Mouse (Mus musculus) telencephalon, adult 2 months (tissue): ENCODE results near the gene Aph1a.
A peak's percentile ranks its signal among the peaks of the same experiment; 100 is the strongest.
"Not testable (repeated sequence)": the region's sequence is repeated elsewhere in the genome, so short reads cannot be mapped to it uniquely, and the experiment has no call there.

ENCODE experiments used
- DNase-seq: peaks from one replicate; pipeline ENCODE4 v3.0.0-alpha.2; 2011; ENCODE audit warnings: low read depth, low spot score

Aph1a gene

DNA sequence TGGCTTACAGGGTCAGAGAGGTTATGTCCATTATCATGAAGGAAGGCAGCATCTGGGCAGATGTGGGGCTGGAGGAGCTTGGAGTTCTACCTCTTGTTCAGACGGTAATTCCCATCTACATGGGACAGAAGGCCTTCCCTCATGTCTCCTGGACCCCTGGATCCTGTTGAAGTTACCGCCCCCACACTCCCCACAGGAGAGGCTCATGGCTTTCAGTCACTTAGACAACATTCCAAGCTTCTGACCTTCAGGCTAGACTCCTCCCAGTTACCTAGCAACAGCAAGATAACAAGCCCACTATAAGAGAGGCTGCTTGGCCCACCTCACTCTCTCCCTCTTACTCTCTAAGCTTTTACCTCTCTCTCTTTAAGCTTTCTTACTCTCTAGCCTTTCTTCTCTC, 26.8 kb downstream of the Aph1a start:
- DNase-seq: not testable (repeated sequence)

DNA sequence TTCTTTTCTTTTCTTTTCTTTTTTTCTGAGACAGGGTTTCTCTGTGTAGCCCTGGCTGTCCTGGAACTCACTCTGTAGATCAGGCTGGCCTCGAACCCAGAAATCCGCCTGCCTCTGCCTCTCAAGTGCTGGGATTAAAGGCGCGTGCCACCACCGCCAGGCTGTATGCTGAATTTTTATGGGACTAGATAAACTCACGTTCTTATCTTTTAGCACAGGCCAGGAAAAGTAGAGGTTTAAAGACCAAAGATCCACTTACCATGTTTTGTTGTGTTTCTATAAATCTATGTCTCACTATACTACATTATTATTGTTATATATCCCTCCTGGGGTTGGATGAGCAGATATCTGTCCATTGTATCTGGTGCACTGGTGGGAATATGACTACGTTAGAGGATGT, 29.7 kb downstream of the Aph1a start:
- DNase-seq: not testable (repeated sequence)

DNA sequence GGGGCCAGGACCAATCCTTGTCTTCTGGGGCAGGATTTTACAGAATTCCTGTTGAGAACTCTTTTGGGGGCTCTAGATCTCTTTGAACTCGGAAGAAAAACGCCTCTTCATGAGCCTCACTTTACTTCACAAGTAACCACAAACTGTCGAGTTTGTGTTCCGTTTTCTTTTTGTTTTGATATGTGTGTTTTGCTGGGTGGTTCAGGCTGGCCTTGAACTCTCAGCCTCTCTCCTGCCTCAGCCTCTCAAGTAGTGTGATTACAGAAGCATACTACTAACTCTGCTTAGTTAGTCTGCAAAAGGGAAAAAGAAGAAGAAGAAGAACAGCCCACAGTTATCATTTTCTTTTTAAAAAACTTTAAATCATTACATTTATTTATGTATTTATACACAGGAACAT, 30.4 kb downstream of the Aph1a start:
- no peak for DNase-seq

DNA sequence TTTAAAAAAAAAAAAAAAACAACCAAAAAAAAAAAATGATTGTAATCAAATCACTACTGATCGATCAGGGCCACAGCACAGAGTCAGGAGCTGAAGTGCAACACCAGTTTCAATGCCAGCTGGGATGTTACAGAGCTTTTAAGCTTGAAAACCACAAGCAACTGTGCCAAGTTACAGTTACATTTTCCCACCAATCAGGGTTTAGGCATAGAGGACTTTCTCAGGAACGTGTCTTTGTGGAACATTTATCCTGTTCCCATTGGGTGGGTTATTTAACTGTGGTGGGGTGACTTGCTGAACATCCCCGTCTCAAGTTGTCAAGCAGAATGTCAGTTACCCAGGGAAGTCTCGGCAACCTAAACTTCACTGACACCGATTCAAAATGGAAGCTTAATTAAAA, 31.3 kb downstream of the Aph1a start:
- DNase-seq: no peak

DNA sequence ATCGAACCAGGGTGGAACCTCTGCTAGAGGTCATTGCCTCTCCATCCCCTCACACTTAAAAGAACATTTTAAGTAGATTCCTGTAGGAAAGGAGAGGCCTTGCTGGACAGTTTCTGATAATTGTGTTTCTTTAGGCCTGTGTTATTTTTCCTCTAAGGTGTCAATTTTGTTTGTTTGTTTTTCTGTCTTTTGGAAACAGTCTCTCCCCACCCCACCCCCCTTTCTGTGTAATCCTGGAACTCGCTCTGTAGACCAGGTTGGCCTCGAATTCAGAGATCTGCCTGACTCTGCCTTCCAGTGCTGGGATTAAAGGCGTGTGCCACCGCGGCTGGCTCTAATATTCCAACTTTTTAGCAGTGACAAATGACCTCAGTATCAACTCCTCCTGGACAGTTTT, 34.5 kb downstream of the Aph1a start:
- no peak for DNase-seq

DNA sequence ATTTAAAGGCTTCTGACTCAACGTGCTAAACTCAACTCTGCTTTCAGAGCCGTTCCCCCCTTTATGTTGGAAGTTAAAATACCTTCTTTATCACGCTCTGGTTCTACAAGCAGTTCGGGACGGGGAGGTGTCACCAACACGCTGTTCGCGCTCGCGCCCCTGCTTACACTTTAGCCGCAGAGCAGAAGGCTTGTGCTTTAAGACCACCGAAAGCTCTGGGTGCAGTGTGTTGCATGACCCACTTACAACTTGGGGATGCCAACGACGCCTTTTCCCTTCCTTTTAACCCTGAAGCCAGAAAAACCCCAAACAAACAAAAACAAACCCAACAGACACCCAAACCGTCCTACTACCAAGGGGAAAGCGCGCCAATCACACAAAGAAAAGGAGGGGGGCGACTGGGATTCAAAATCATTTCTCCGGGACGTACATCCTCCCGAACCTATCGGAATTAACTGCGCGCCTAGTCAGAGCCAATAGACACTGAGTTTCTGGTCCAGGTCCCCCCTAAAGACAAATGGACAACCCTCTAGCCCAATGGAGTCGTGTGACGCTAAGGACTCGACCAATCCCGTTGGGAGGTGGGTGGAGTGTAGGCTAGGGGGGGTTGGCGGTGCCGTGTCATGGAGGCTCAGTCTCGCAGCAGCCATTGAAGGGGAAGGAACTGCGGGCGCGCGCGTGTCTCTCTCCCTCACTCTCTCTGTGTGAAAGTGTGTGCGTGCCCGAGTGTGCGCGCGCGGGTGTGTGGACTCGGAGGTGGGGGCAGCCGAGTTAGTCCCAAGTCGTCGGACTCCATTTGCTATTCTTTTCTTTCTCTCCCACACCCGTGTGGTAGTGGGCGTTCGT, 35.1 kb downstream of the Aph1a start, which contains the start of gene Anp32e:
TSS of gene Anp32e (plus strand) at position 589 of the 846 bp plus-strand sequence.
- peak; percentile 99 for DNase-seq

DNA sequence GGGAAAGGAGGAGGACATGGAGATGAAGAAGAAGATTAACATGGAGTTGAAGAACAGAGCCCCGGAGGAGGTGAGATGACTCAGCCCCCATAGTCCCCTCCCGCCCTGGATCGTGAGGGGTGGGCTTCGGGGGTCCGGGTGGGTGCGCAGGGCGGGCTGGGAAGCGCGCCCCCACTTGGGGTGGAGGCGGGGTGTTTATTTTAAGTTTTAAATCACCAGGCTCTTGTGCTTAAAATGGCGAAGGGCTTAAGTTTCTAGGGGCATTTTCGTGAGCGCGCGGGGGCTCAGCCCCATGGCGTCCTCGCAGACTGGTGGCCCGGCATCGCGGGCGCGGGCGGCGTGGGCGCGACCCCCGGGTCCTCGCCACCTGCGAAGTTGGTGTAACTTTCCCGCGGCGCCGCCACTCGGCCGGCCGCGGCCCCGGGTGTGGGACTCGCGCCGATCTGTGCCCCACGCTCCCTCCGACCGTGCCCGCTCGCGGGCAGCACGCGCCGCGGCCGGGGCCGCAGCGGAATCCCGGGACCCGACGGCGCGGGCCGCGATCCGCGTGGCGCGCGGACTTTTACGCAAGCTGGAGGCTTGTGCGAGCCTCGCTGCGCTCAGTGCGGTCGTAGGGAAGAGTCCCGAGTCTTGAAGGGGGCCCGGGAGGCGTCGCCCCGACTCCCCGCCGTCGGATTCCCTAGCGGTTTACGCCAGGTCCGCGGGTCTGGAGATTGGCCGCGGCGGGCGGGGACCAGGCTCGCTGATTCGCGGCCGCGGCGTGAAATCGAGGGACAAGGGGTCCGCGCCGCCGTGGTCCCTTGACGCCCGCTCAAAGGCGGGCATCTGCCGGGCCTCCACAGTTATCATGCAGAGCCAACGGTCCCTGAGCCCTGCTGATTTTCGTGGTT, 36.1 kb downstream of the Aph1a start:
- no peak for DNase-seq

DNA sequence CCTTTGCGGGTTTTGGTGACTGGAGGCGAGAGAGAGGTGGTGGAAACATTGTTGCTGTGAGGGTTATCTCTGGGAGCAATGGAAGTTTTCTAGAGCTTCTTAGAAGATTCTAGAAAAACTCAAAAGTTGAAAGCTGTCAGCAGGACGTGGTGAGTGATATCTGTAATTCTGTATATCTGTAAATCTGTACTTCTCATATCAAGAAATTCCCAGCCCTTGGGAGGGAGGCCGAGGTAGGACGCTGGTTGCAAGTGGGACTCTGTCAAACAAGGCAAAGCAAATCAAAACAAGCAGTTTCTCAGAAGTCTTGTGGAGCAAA, 36.7 kb downstream of the Aph1a start:
- DNase-seq: no peak

DNA sequence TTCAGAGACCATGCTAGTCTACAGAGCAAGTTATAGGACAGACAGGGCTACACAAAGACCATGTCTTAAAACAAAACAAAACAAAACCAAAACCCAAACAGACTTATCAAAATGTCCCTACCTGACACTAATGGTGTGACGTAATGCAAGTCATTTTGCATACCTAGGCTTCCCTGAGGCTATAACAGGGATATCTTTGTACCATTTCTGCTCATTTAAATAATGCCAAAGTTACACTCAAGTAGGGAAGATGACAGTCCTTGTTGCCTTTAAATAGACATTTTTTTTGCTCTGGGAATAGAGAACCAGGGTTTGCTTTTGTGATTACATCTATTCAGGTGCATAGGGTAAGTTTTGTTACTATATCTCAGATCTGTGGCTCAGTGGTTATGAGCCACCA, 37.7 kb downstream of the Aph1a start:
- no peak for DNase-seq

DNA sequence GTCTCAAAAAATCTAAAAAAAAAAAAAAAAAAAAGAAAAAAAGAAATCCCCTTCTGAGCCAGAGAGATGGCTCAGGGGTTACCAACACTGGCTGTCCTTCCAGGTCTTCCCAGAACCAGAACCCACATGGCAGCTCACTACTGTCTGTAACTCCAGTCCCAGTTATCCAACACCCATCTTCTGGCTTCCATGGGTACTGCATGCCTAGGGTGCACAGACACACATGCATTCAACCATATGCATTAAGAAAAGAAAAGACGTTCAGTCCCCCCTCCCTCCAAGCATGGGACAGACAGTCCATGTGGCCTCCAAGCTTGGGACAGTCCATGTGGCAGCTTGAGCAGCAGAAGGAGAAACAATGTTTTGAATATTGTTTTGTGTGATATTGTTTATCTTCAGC, 38.4 kb downstream of the Aph1a start:
- DNase-seq: no peak

DNA sequence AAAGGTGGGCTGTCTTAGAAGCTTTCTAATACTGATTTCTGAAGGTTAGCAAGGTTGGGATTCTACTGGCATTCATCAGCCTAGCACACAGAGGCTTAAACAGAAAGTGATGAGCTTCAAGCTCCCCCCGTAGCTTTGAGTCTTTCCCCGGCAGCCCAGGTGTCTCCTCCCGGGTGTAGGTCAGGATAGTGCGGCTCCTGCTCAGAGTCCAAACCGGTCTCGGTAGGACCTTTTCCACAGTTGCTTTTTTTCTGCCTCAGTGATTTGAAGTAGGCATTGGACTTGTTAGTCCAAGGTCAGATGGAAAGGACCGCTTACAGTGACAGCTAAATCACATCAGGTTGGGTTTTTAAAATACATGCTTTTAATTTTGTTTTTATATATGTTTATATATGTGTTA, 38.8 kb downstream of the Aph1a start:
- DNase-seq: no peak

DNA sequence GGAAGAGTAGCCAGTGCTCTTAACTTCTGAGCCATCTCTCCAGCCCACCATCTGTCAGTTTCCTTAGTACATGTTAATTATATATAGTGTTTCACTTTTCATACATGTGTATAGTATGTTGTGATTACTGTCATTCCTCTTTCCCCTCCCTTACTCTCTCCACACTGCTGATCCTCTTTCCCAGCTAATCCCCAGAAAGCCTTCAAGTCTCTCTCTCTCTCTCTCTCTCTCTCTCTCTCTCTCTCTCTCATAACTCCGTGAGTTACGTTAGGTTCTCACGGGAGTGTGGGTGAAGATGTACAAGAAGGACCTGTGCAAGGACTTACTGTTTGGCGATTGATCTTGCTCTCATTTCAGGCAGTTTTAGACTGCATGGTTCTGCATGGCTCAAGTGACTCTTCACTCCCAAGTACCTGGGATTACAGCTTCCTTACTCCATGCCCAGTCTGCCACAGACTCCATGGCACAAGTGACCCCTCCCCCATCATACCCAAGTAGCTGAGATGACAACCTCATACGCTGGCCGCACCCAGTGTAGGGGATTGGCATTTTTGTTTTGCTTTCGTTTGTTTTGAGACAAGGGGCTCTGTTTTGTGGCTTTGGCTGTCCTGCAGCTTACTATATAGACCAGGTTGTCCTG, 39.5 kb downstream of the Aph1a start:
- no peak for DNase-seq

DNA sequence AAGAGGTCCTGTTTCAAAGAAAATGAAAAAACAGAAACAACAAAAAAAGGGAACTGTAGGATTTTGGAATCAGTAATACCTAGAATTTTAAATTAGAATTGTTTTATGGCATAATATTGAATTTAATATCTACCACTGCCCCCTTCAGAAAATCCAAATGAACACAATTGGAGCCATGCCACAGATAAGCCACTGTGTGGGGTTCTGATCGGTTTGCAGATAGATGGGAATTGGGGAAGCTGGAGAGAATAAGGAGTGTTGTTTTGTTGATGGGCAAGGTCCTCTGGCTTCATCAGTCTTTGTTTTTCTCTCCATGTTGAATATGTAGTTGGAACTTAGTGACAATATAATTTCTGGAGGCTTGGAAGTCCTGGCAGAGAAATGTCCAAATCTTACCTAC, 40.7 kb downstream of the Aph1a start:
- DNase-seq: no peak

DNA sequence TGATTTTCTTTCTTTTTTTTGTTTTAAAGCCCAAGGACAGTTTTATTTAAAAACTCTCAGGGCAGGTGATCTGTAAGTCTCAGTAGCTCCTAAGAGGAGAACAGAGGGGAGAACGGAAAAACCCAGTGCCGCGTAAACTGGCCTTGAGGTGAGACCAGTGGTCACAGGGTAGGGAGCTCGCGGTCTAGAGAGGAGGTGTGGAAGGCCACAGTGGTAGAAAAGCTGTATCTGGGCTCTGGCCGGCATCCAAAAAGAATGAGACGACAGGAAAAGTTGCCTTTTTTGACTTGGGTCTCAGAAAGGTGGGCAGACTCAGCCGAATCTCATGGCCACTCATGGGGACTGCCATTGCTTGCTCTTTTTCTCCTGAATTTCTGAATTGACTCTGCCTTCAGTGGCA, 44.4 kb downstream of the Aph1a start:
- DNase-seq: no peak

DNA sequence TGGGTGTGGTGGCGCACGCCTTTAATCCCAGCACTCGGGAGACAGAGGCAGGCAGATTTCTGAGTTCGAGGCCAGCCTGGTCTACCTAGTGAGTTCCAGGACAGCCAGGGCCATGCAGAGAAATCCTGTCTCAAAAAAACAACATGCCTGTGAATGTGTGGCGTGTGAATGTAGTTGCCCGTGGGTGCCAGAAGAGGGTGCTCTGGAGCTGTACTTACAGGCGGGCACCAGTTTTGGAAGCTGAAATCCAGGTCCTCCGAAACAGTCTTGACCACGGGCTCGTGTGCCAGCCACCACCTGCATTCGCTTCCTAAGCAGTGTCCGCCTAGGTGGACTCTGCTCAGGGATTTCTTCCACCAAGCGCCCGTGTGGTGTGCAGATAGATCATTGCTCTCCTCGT, 45.1 kb downstream of the Aph1a start:
- DNase-seq: no peak

DNA sequence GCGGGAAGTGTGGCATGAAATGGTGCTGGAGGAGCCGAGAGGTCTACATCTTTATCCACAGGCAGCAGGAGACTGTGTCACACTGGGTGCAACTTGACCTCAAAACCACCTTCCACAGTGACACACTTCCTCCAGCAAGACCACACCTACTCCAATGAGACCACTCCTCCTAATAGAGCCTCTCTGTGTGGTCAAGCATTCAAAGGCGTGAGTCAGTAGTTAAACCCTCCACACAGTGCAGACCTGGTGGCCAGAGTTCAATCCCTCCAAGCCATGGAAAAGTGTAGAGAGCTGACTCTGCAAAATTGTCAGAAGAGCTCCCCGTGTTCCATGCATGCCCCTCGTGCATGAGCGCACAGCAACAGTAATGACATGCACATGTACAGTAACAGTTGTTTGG, 49.0 kb downstream of the Aph1a start:
- DNase-seq: no peak

DNA sequence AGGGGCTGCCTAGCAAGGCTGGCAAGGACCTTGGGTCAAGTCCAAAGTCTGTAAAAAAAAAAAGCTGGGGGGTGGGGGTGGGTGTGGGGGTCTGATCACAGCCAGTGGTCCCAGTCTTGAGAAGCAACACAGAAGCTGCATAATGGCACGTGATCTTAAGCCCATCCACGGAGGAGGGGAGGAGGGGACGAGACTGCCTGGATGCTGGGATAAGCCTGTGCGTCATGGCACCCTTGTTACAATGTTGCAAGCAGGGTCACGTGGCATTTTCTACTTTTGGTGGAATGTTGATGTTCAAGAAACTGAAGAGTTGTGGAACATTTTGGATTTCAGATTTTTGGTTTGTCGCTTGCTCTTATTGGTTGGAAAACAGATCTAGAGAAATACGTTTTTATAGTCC, 49.5 kb downstream of the Aph1a start:
- no peak for DNase-seq

DNA sequence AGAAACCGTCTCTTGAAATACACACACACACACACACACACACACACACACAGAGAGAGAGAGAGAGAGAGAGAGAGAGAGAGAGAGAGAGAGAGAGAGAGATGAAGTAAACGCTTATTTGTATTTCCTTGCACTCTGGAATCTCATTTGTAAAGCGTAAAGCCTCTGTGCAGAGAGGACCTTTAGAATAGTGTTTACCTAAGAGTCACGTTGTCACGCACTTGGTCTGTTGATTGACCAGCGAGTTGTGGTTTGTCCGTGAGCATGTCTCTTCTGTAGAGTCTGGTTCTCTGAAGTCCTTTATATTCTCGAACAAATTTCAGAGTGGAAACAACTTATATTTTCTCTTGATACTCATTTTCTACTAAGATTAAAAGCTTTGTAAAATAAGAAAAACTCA, 51.0 kb downstream of the Aph1a start:
- DNase-seq: no peak

DNA sequence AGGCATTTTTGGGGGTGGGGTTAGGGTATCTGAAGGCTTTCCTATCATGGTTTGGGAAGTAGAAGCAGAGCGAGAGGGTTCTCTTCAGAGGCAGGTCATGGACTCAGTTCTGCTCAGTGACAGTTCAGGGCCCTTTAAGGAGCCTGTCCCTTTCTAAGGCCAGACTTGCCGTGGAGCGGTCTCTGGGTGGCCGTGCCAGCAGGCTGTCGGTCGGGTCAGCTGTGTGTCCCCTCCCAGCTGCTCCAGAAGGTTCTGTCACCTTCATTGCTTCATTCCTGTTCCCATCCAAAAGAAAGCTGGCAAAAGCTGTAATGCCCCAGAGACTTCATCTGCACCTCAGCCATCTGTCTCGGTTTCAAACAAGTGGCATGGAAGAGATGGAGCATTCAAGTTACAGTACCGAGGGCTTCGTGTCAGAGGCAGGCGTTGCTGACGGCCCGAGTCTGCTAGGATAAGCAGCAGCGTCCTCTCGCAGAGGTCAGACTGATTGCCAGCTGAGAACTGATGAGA, 52.0 kb downstream of the Aph1a start:
- no peak for DNase-seq
